Mouse (Mus musculus) midbrain, embryonic 16.5 days (tissue): Measurements from ENCODE around the gene Adarb2. TPM values are rescaled to one million over a fixed set of nuclear protein-coding genes. Genes with fewer than 3 reads are reported as not detected.

Source experiments
- ATAC-seq: fragments of 200-750 bp; cut with Nextera tagmentation; 2 replicates; pipeline ENCODE4 v1.8.0; 2017; ENCODE audit warnings: moderate TSS enrichment
- H3K27ac ChIP-seq: fragments of 300-500 bp; sonication (generic); 2 replicates; pipeline ENCODE4 v1.5.1; 2014; ENCODE audit warnings: mild to moderate bottlenecking, low read length, mixed read lengths
- H3K27me3 ChIP-seq: fragments of 300-500 bp; sonication (generic); 2 replicates; pipeline ENCODE4 v1.6.1; 2014; ENCODE audit warnings: low read depth, low read length, mixed read lengths; ENCODE audit not compliant: control insufficient read depth, insufficient read depth
- H3K36me3 ChIP-seq: fragments of 300-500 bp; sonication (generic); 2 replicates; pipeline ENCODE4 v1.6.1; 2014; ENCODE audit warnings: mild to moderate bottlenecking, low read length, moderate library complexity, mixed read lengths; ENCODE audit not compliant: control insufficient read depth, insufficient read depth
- H3K4me1 ChIP-seq: fragments of 300-500 bp; sonication (generic); 2 replicates; pipeline ENCODE4 v1.6.1; 2014; ENCODE audit warnings: mild to moderate bottlenecking, low read length, mixed read lengths; ENCODE audit not compliant: control insufficient read depth, insufficient read depth
- H3K4me2 ChIP-seq: fragments of 300-500 bp; sonication (generic); 2 replicates; pipeline ENCODE4 v1.6.1; 2014; ENCODE audit warnings: mild to moderate bottlenecking, low read length, mixed read lengths
- H3K4me3 ChIP-seq: fragments of 300-500 bp; sonication (generic); 2 replicates; pipeline ENCODE4 v1.5.1; 2014; ENCODE audit warnings: low read depth, mild to moderate bottlenecking, low read length, moderate library complexity, mixed read lengths
- H3K9ac ChIP-seq: fragments of 300-500 bp; sonication (generic); 2 replicates; pipeline ENCODE4 v1.6.1; 2014; ENCODE audit warnings: low read depth, low read length, mixed read lengths
- H3K9me3 ChIP-seq: fragments of 300-500 bp; sonication (generic); replicated peaks from 2 replicates; pipeline ENCODE4 v1.6.1; 2014; ENCODE audit warnings: mild to moderate bottlenecking, low read length, mixed read lengths; ENCODE audit not compliant: control insufficient read depth, poor library complexity, severe bottlenecking
- WGBS: fragments of 180-500 bp; shearing (Covaris S2); extraction: QIAGEN DNeasy Blood & Tissue Kit; methylation state at CpG from one replicate; pipeline ENCODE4 v1.1.7; 2014; 5-methylcytosine and 5-hydroxymethylcytosine counted together
- polyA plus RNA-seq: library from polyadenylated mRNA; unstranded; fragments of >200 nt; fragmentation: Nextera tagmentation; extraction: Ambion mirVana; gene quantifications from 2 replicates; pipeline ENCODE4 v1.2.1, GENCODE M21; 2015

Adarb2 gene
- polyA plus RNA-seq, 1 experiment from 2014 or later, result 30.2 TPM

- H3K27ac ChIP-seq, result no peak overlapping the region
- WGBS, result 96% methylated on average over 7 of the region's 7 CpGs
- no peaks in the 10 kb centered on the region for H3K36me3 ChIP-seq
- peaks cover 4% of the 10 kb centered on the region; the same call in 1 of the 2 replicates for H3K4me1 ChIP-seq
- ATAC-seq, result 0 out of 2 replicates have a peak, but pooled peaks have one; percentile 42
- H3K4me2 ChIP-seq, result no peak overlapping the region
- no peaks in the 10 kb centered on the region for H3K27me3 ChIP-seq
- H3K9ac ChIP-seq, result no peak overlapping the region
- H3K9me3 ChIP-seq, result no peaks in the 10 kb centered on the region; the same call in 1 of the 2 replicates
- no peak overlapping the region for H3K4me3 ChIP-seq
These were observed 567.1 kb downstream of the Adarb2 start for GRCm38 (mm10) chr13:8769654-8770227.

- Histone ChIP-seq H3K9me3 (no peaks in the 10 kb centered on the region; the same call in 1 of the 2 replicates), H3K4me3 (no peak overlapping the region), H3K27ac (no peak overlapping the region), H3K4me2 (no peak overlapping the region), H3K9ac (no peak overlapping the region), H3K4me1 (peaks cover 6% of the 10 kb centered on the region; the same call in 1 of the 2 replicates), H3K27me3 (no peaks in the 10 kb centered on the region), H3K36me3 (no peaks in the 10 kb centered on the region)
- ATAC-seq, result no peak
- WGBS, result 90% methylated on average over 4 of the region's 4 CpGs
These were observed 568.0 kb downstream of the Adarb2 start for GRCm38 (mm10) chr13:8770616-8771015.

GRCm38 (mm10) chr13:8780441-8780840 is 577.8 kb downstream of the Adarb2 start:
- Histone ChIP-seq H3K27me3 (no peaks in the 10 kb centered on the region), H3K9me3 (no peaks in the 10 kb centered on the region), H3K27ac (no peak overlapping the region), H3K9ac (no peak overlapping the region), H3K36me3 (no peaks in the 10 kb centered on the region), H3K4me1 (no peaks in the 10 kb centered on the region), H3K4me2 (no peak overlapping the region), H3K4me3 (no peak overlapping the region)
- no peak for ATAC-seq
- 54% methylated on average over 4 of the region's 4 CpGs for WGBS

- no peak for ATAC-seq
- WGBS, result 71% methylated on average over 4 of the region's 4 CpGs
- H3K36me3 ChIP-seq, result no peaks in the 10 kb centered on the region
- no peak overlapping the region for H3K9ac ChIP-seq
- H3K4me2 ChIP-seq, result no peak overlapping the region
- no peak overlapping the region for H3K27ac ChIP-seq
- H3K9me3 ChIP-seq, result no peaks in the 10 kb centered on the region
- no peaks in the 10 kb centered on the region for H3K4me1 ChIP-seq
- H3K4me3 ChIP-seq, result no peak overlapping the region
- no peaks in the 10 kb centered on the region for H3K27me3 ChIP-seq
These were observed 580.0 kb downstream of the Adarb2 start for GRCm38 (mm10) chr13:8782636-8783035.

- WGBS, result 87% methylated on average over 10 of the region's 10 CpGs
- H3K4me2 ChIP-seq, result no peak overlapping the region
- H3K36me3 ChIP-seq, result no peaks in the 10 kb centered on the region
- H3K4me3 ChIP-seq, result no peak overlapping the region
- H3K9me3 ChIP-seq, result no peaks in the 10 kb centered on the region
- no peaks in the 10 kb centered on the region for H3K4me1 ChIP-seq
- H3K27ac ChIP-seq, result no peak overlapping the region
- H3K9ac ChIP-seq, result no peak overlapping the region
- no peaks in the 10 kb centered on the region for H3K27me3 ChIP-seq
- ATAC-seq, result no peak
These were observed 581.1 kb downstream of the Adarb2 start for GRCm38 (mm10) chr13:8783686-8784307.

GRCm38 (mm10) chr13:8784308-8785061 is 581.8 kb downstream of the Adarb2 start:
- no peaks in the 10 kb centered on the region for H3K36me3 ChIP-seq
- H3K4me1 ChIP-seq, result no peaks in the 10 kb centered on the region
- no peaks in the 10 kb centered on the region for H3K27me3 ChIP-seq
- peak; percentile 39 for ATAC-seq
- 78% methylated on average over 14 of the region's 14 CpGs for WGBS
- no peak overlapping the region for H3K27ac ChIP-seq
- no peak overlapping the region for H3K4me3 ChIP-seq
- peak overlapping the region; percentile 12 for H3K4me2 ChIP-seq
- no peaks in the 10 kb centered on the region for H3K9me3 ChIP-seq
- no peak overlapping the region for H3K9ac ChIP-seq

- Histone ChIP-seq H3K36me3 (no peaks in the 10 kb centered on the region), H3K4me1 (no peaks in the 10 kb centered on the region), H3K9me3 (no peaks in the 10 kb centered on the region), H3K27me3 (no peaks in the 10 kb centered on the region), H3K9ac (no peak overlapping the region), H3K27ac (no peak overlapping the region), H3K4me3 (no peak overlapping the region), H3K4me2 (peak overlapping the region; percentile 12)
- ATAC-seq, result peak; percentile 87
- 33% methylated on average over 9 of the region's 9 CpGs for WGBS
These were observed 582.5 kb downstream of the Adarb2 start for GRCm38 (mm10) chr13:8785185-8785584.

- Histone ChIP-seq H3K27me3 (no peaks in the 10 kb centered on the region), H3K4me1 (no peaks in the 10 kb centered on the region), H3K9me3 (no peaks in the 10 kb centered on the region), H3K36me3 (no peaks in the 10 kb centered on the region), H3K27ac (no peak overlapping the region), H3K4me3 (no peak overlapping the region), H3K4me2 (no peak overlapping the region), H3K9ac (no peak overlapping the region)
- 55% methylated on average over 8 of the region's 8 CpGs for WGBS
- ATAC-seq, result no peak
These were observed 590.6 kb downstream of the Adarb2 start for GRCm38 (mm10) chr13:8793217-8793616.

- Histone ChIP-seq H3K27me3 (no peaks in the 10 kb centered on the region), H3K4me2 (no peak overlapping the region), H3K36me3 (peaks cover 6% of the 10 kb centered on the region; the same call in 1 of the 2 replicates), H3K27ac (no peak overlapping the region), H3K9ac (no peak overlapping the region), H3K9me3 (no peaks in the 10 kb centered on the region), H3K4me3 (no peak overlapping the region), H3K4me1 (no peaks in the 10 kb centered on the region)
- no peak for ATAC-seq
- WGBS, result 84% methylated on average over 6 of the region's 6 CpGs
These were observed 597.9 kb downstream of the Adarb2 start for GRCm38 (mm10) chr13:8800576-8800975.
